Mouse (Mus musculus) stomach, embryonic 16.5 days (tissue): Measurements from ENCODE around the gene Afg1l. TPM values are rescaled to one million over a fixed set of nuclear protein-coding genes. Genes with fewer than 3 reads are reported as not detected.

Experiments used
- ATAC-seq: fragments of 200-750 bp; cut with Nextera tagmentation; 2 replicates; pipeline ENCODE4 v1.8.0; 2017; ENCODE audit warnings: moderate number of reproducible peaks, moderate TSS enrichment; ENCODE audit not compliant: insufficient read depth, low FRiP score
- H3K27ac ChIP-seq: fragments of 300-500 bp; sonication (generic); 2 replicates; pipeline ENCODE4 v1.5.1; 2014; ENCODE audit warnings: low read length
- H3K27me3 ChIP-seq: fragments of 300-500 bp; sonication (generic); 2 replicates; pipeline ENCODE4 v1.6.1; 2014; ENCODE audit warnings: low read length, control low read depth, mixed read lengths; ENCODE audit not compliant: control insufficient read depth, insufficient read depth
- H3K36me3 ChIP-seq: fragments of 300-500 bp; sonication (generic); 2 replicates; pipeline ENCODE4 v1.6.1; 2014; ENCODE audit warnings: low read length; ENCODE audit not compliant: control insufficient read depth, insufficient read depth
- H3K4me1 ChIP-seq: fragments of 300-500 bp; sonication (generic); 2 replicates; pipeline ENCODE4 v1.6.1; 2014; ENCODE audit warnings: low read length, control low read depth, mixed read lengths; ENCODE audit not compliant: control insufficient read depth, insufficient read depth
- H3K4me2 ChIP-seq: fragments of 300-500 bp; sonication (generic); 2 replicates; pipeline ENCODE4 v1.6.1; 2014; ENCODE audit warnings: low read depth, low read length, mixed read lengths
- H3K4me3 ChIP-seq: fragments of 300-500 bp; sonication (generic); replicated peaks from 2 replicates; pipeline ENCODE4 v1.5.1; 2014; ENCODE audit warnings: mild to moderate bottlenecking, low read length
- H3K9ac ChIP-seq: fragments of 300-500 bp; sonication (generic); 2 replicates; pipeline ENCODE4 v1.6.1; 2014; ENCODE audit warnings: low read length
- H3K9me3 ChIP-seq: fragments of 300-500 bp; sonication (generic); replicated peaks from 2 replicates; pipeline ENCODE4 v1.6.1; 2016; ENCODE audit warnings: low read length, control low read depth; ENCODE audit not compliant: control insufficient read depth
- WGBS: fragments of 180-500 bp; shearing (Covaris S2); extraction: QIAGEN DNeasy Blood & Tissue Kit; methylation state at CpG from one replicate; pipeline ENCODE4 v1.1.7; 2014; 5-methylcytosine and 5-hydroxymethylcytosine counted together
- polyA plus RNA-seq: library from polyadenylated mRNA; unstranded; fragments of >200 nt; fragmentation: Nextera tagmentation; extraction: Ambion mirVana; gene quantifications from 2 replicates; pipeline ENCODE4 v1.2.1, GENCODE M21; 2015

Afg1l gene
- polyA plus RNA-seq, 1 experiment from 2014 or later = 9.2 TPM

- no peak overlapping the region for H3K4me3 ChIP-seq
- H3K27me3 ChIP-seq = no peaks in the 10 kb centered on the region
- H3K9me3 ChIP-seq = no peaks in the 10 kb centered on the region
- H3K9ac ChIP-seq = no peak overlapping the region
- ATAC-seq = no peak
- no peaks in the 10 kb centered on the region for H3K36me3 ChIP-seq
- 0 out of 2 replicates have a peak, but pooled peaks cover 2% of the 10 kb centered on the region for H3K4me1 ChIP-seq
- WGBS = 78% methylated on average over 6 of the region's 6 CpGs
- H3K27ac ChIP-seq = no peak overlapping the region
- no peak overlapping the region for H3K4me2 ChIP-seq
Observed at GRCm38 (mm10) chr10:42299426-42299825, 178.9 kb downstream of the Afg1l start.

DNA sequence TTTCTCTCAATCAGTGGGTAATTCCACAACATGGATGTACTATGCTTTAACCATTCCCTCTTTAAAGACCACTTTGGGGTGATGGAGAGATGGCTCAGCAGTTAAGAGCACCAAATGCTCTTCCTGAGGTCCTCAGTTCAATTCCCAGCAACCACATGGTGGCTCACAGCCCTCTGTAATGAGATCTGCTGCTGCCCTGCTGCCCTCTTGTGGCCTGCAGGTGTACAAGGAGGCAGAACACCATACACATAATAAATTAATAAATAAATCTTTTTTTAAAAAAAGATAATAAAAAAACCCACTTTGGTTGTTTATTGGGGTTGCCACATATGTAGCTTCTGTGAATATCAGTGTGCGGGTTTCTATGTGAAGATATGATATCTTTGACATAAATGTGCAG is 180.4 kb downstream of the Afg1l start:
- no peak for ATAC-seq
- 0 out of 2 replicates have a peak, but pooled peaks cover under 1% of the 10 kb centered on the region for H3K4me1 ChIP-seq
- H3K27me3 ChIP-seq = no peaks in the 10 kb centered on the region
- no peaks in the 10 kb centered on the region for H3K9me3 ChIP-seq
- WGBS = 89% methylated on average over 1 of the region's 1 CpGs
- no peaks in the 10 kb centered on the region for H3K36me3 ChIP-seq
- no peak overlapping the region for H3K9ac ChIP-seq
- no peak overlapping the region for H3K27ac ChIP-seq
- H3K4me2 ChIP-seq = no peak overlapping the region
- H3K4me3 ChIP-seq = no peak overlapping the region

DNA sequence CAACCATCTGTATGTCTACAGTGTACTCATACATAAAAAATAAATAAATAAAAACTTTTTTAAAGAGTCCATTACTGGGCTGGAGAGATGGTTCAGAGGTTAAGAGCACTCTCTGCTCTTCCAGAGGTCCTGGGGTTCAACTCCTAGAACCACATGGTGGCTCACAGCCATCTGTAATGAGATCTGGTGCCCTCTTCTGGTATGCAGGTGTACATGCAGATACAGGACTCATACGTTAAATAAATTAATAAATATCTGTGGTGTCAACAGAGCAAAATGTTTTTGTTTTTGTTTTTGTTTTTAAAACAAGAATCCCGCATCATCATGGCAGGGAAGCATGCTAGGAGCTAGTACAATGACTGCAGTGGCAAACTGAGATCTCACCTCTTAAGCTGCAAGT is 181.3 kb downstream of the Afg1l start:
- WGBS = 80% methylated on average over 2 of the region's 2 CpGs
- H3K9ac ChIP-seq = no peak overlapping the region
- ATAC-seq = no peak
- no peak overlapping the region for H3K4me2 ChIP-seq
- H3K27ac ChIP-seq = no peak overlapping the region
- H3K9me3 ChIP-seq = no peaks in the 10 kb centered on the region
- no peaks in the 10 kb centered on the region for H3K27me3 ChIP-seq
- H3K4me1 ChIP-seq = no peaks in the 10 kb centered on the region
- no peaks in the 10 kb centered on the region for H3K36me3 ChIP-seq
- no peak overlapping the region for H3K4me3 ChIP-seq

DNA sequence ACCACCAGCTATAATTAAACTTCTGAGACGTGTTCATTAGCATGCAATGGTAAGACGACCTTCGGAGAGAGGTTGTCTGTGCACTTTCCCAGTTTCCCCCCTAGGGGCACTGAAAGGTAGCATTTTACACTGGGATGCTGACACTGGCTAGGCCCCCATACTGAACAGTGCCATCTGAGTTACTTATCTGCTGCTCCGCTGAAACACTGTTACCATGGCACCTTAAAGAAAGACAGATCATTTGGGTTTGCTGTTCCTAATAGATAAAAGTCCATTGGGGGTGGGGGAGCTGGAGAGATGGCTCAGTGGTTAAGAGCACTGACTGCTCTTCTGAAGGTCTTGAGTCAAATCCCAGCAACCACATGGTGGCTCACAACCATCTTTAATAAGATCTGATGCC is 181.8 kb downstream of the Afg1l start:
- H3K4me1 ChIP-seq = no peaks in the 10 kb centered on the region
- H3K9me3 ChIP-seq = no peaks in the 10 kb centered on the region
- H3K9ac ChIP-seq = no peak overlapping the region
- WGBS = 60% methylated on average over 4 of the region's 4 CpGs
- no peaks in the 10 kb centered on the region for H3K36me3 ChIP-seq
- H3K4me3 ChIP-seq = no peak overlapping the region
- no peaks in the 10 kb centered on the region for H3K27me3 ChIP-seq
- H3K27ac ChIP-seq = no peak overlapping the region
- ATAC-seq = no peak
- H3K4me2 ChIP-seq = no peak overlapping the region

- no peak; the same call in 1 of the 2 replicates for ATAC-seq
- Histone ChIP-seq H3K27me3 (no peaks in the 10 kb centered on the region), H3K9ac (no peak overlapping the region), H3K27ac (no peak overlapping the region), H3K4me3 (no peak overlapping the region), H3K4me2 (no peak overlapping the region), H3K36me3 (no peaks in the 10 kb centered on the region), H3K9me3 (no peaks in the 10 kb centered on the region), H3K4me1 (no peaks in the 10 kb centered on the region)
- 4% methylated on average over 1 of the region's 1 CpGs for WGBS
Observed at GRCm38 (mm10) chr10:42295028-42295427, 183.3 kb downstream of the Afg1l start.

- no peak overlapping the region for H3K9ac ChIP-seq
- no peak overlapping the region for H3K4me3 ChIP-seq
- H3K9me3 ChIP-seq = no peaks in the 10 kb centered on the region
- H3K36me3 ChIP-seq = no peaks in the 10 kb centered on the region
- no peaks in the 10 kb centered on the region for H3K27me3 ChIP-seq
- H3K4me1 ChIP-seq = no peaks in the 10 kb centered on the region
- 69% methylated on average over 2 of the region's 2 CpGs for WGBS
- no peak for ATAC-seq
- H3K4me2 ChIP-seq = no peak overlapping the region
- H3K27ac ChIP-seq = no peak overlapping the region
Observed at GRCm38 (mm10) chr10:42294392-42294791, 184.0 kb downstream of the Afg1l start.

DNA sequence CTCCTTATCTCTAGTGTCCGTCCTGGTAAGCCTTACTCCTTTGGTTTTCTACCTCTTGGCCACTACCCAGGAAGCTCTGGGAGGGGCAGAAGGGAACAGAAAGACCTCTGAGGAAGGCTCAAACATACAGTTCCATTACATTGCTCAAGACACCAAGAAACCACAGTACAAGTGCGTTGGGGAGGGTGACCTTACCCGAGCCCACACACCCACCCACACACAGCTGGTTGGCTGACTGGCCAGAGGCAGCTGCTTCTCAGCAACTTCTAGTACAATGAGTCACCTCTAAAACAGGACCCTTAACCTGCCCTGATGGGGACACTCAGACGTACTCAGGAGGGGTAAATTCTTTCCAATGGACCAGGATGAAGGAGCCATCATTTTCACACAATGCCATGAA is 184.5 kb downstream of the Afg1l start:
- Histone ChIP-seq H3K9me3 (no peaks in the 10 kb centered on the region), H3K36me3 (no peaks in the 10 kb centered on the region), H3K4me1 (no peaks in the 10 kb centered on the region), H3K27me3 (no peaks in the 10 kb centered on the region), H3K4me2 (no peak overlapping the region), H3K9ac (no peak overlapping the region), H3K27ac (no peak overlapping the region), H3K4me3 (no peak overlapping the region)
- no peak for ATAC-seq
- 51% methylated on average over 4 of the region's 4 CpGs for WGBS

DNA sequence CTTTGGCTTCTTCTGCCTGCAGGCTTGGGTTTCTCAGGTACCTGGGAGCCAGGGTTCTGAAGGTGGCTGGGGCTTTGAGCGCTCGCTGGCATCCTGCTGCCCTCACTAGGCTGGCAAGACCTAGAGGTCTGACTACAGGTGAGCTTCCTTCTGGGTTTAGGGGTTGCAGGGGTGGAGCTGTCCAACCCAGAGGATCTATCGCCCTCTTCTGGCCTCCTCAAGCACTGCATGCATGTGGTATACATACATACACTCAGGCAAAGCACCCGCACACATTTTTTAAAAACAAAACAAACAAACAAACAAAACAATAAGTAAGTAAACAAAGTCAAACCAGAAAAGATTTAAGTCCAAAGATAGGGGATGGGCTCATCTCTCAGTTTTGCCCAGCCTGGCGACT is 187.0 kb downstream of the Afg1l start:
- no peaks in the 10 kb centered on the region for H3K9me3 ChIP-seq
- H3K4me1 ChIP-seq = no peaks in the 10 kb centered on the region
- no peaks in the 10 kb centered on the region for H3K36me3 ChIP-seq
- H3K9ac ChIP-seq = no peak overlapping the region
- no peak overlapping the region for H3K27ac ChIP-seq
- no peak overlapping the region for H3K4me3 ChIP-seq
- no peaks in the 10 kb centered on the region for H3K27me3 ChIP-seq
- H3K4me2 ChIP-seq = no peak overlapping the region
- ATAC-seq = peak; percentile 24; the same call in 1 of the 2 replicates
- 64% methylated on average over 5 of the region's 5 CpGs for WGBS

GRCm38 (mm10) chr10:42287666-42288065 is 190.7 kb downstream of the Afg1l start:
- no peaks in the 10 kb centered on the region for H3K4me1 ChIP-seq
- H3K27ac ChIP-seq = no peak overlapping the region
- no peaks in the 10 kb centered on the region for H3K27me3 ChIP-seq
- no peaks in the 10 kb centered on the region for H3K36me3 ChIP-seq
- H3K4me2 ChIP-seq = no peak overlapping the region
- WGBS = 62% methylated on average over 1 of the region's 1 CpGs
- no peaks in the 10 kb centered on the region for H3K9me3 ChIP-seq
- no peak overlapping the region for H3K9ac ChIP-seq
- ATAC-seq = no peak
- H3K4me3 ChIP-seq = no peak overlapping the region
